Mouse (Mus musculus): Measurements from ENCODE around the gene Dnajc14. TPM values are rescaled to one million over a fixed set of nuclear protein-coding genes. Genes with fewer than 3 reads are reported as not detected.

Dnajc14 gene
- total and polyA plus RNA-seq, 3 experiments, result 25.3 to 33.7 (median 32.6) TPM

DNA sequence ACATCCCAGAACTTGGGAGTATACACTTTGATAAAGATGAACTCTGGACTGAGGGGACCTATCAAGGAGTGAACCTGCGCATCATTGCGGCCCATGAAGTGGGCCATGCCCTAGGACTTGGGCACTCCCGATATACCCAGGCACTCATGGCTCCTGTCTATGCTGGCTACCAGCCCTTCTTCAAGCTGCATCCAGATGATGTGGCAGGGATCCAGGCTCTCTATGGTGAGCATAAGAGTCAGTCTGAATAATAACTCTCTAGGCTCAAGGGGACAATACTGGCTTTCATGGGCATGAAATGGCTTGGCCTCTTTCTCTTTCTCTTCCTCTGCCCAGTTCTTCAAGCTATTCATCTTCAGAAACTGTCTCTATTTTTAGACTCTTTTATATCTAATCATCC is 8.3 kb upstream of the Dnajc14 start:
- H3K27ac ChIP-seq (ENCODE audit: insufficient read depth, low read depth), result no peak overlapping the region
- dilution Hi-C loops (cut with MboI; ENCODE audit: extremely low pct_ligation_motif_present, extremely low pct_unique_long_range_greater_than_20kb, low sequenced_read_pairs) (no loop called here), in situ Hi-C loops (cut with MboI; ENCODE audit: low pct_ligation_motif_present, low pct_unique_long_range_greater_than_20kb, low sequenced_read_pairs) (no loop called here)
- no peaks in the 10 kb centered on the region for H3K27me3 ChIP-seq (replicated peaks)
- peaks cover 0 to 10% of the 10 kb centered on the region in 2 experiments for H3K36me3 ChIP-seq (replicated peaks in 1 of 2; ENCODE audit: control insufficient read depth in 1 of 2, insufficient read depth in 1 of 2, low read length in 1 of 2)
- H3K9ac ChIP-seq (ENCODE audit: insufficient read depth, low read depth), result no peak overlapping the region
- peaks cover 8 to 31% of the 10 kb centered on the region in 2 experiments; a peak in 3 of 4 replicates for H3K4me1 ChIP-seq (ENCODE audit: control insufficient read depth in 1 of 2, insufficient read depth in 2 of 2)
- DNase-seq (ENCODE audit: extremely low read depth), result no peak
- no peak for TF ChIP-seq USF2 (conservative IDR thresholded peaks at IDR 0.05; ENCODE audit: low read depth, low read length)
- no peak for TF ChIP-seq SMC3 (IDR thresholded peaks at IDR 0.05; ENCODE audit: low read depth, low read length)
- TF ChIP-seq CHD1 (IDR thresholded peaks at IDR 0.05; ENCODE audit: low read depth, low read length), result no peak
- TF ChIP-seq PAX5 (IDR thresholded peaks at IDR 0.05; ENCODE audit: low read length), result no peak
- no peak for TF ChIP-seq MAX (IDR thresholded peaks at IDR 0.05; ENCODE audit: low read length)
- TF ChIP-seq ZMIZ1 (IDR thresholded peaks at IDR 0.05; ENCODE audit: low read depth, low read length), result no peak
- TF ChIP-seq ELF1 (IDR thresholded peaks at IDR 0.05; ENCODE audit: low read depth, low read length), result no peak
- TF ChIP-seq RAD21 (IDR thresholded peaks at IDR 0.05; ENCODE audit: low read depth, low read length), result no peak
- no peak for TF ChIP-seq RCOR1 (conservative IDR thresholded peaks at IDR 0.05; ENCODE audit: low read depth, low read length)
- no peak for TF ChIP-seq JUN (IDR thresholded peaks at IDR 0.05; ENCODE audit: insufficient read depth, low read depth, low read length)
- TF ChIP-seq SIN3A (IDR thresholded peaks at IDR 0.05; ENCODE audit: low read length), result no peak
- TF ChIP-seq MEF2A (IDR thresholded peaks at IDR 0.05; ENCODE audit: borderline replicate concordance, low read depth, low read length), result no peak
- no peak for TF ChIP-seq POLR2A (IDR thresholded peaks at IDR 0.05; ENCODE audit: low read depth, low read length)
- TF ChIP-seq TCF12 (IDR thresholded peaks at IDR 0.05; ENCODE audit: low read depth, low read length), result no peak
- no peak for TF ChIP-seq NRF1 (IDR thresholded peaks at IDR 0.05; ENCODE audit: low read depth, low read length)
- H3K79me2 ChIP-seq (replicated peaks; ENCODE audit: control insufficient read depth, extremely low read depth, insufficient read depth, poor library complexity, severe bottlenecking), result no peaks in the 10 kb centered on the region
- no peaks in the 10 kb centered on the region for H3K9me3 ChIP-seq (replicated peaks; ENCODE audit: low read length)
- no peak overlapping the region for H3K4me2 ChIP-seq (ENCODE audit: insufficient read depth, low read depth, poor library complexity, severe bottlenecking)
- no peak overlapping the region for H3K4me3 ChIP-seq (replicated peaks in 1 of 3; ENCODE audit: low read depth in 2 of 3, low read length in 2 of 3, poor library complexity in 1 of 3)

DNA sequence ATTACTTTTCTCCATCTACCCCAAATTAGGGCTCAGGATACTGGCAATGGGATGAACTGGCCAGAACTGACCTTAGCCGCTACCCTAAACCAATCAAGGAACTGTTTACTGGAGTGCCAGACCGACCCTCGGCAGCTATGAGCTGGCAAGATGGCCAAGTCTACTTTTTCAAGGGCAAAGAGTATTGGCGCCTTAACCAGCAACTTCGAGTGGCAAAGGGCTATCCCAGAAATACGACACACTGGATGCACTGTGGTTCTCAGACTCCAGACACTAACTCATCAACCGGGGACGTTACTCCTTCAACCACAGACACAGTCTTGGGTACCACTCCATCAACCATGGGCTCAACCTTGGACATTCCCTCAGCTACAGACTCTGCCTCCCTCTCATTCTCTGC is 5.2 kb upstream of the Dnajc14 start:
- dilution Hi-C loops (cut with MboI; ENCODE audit: extremely low pct_ligation_motif_present, extremely low pct_unique_long_range_greater_than_20kb, low sequenced_read_pairs) (no loop called here), in situ Hi-C loops (cut with MboI; ENCODE audit: low pct_ligation_motif_present, low pct_unique_long_range_greater_than_20kb, low sequenced_read_pairs) (no loop called here)
- no peaks in the 10 kb centered on the region for H3K9me3 ChIP-seq (replicated peaks; ENCODE audit: low read length)
- H3K36me3 ChIP-seq (replicated peaks in 1 of 2; ENCODE audit: control insufficient read depth in 1 of 2, insufficient read depth in 1 of 2, low read length in 1 of 2), result peaks cover 0 to 25% of the 10 kb centered on the region in 2 experiments
- TF ChIP-seq ZMIZ1 (IDR thresholded peaks at IDR 0.05; ENCODE audit: low read depth, low read length) (no peak), KAT2A (IDR thresholded peaks at IDR 0.05; ENCODE audit: insufficient replicate concordance, low read length) (no peak), TBP (conservative IDR thresholded peaks at IDR 0.05; ENCODE audit: low read depth, low read length) (no peak), CHD2 (IDR thresholded peaks at IDR 0.05; ENCODE audit: low read length) (no peak), SIN3A (IDR thresholded peaks at IDR 0.05; ENCODE audit: low read length) (no peak), MAFK (IDR thresholded peaks at IDR 0.05; ENCODE audit: insufficient replicate concordance, low read length) (no peak), GABPA (IDR thresholded peaks at IDR 0.05; ENCODE audit: insufficient replicate concordance, low read depth, low read length) (no peak), E2F4 (IDR thresholded peaks at IDR 0.05; ENCODE audit: insufficient replicate concordance, low read depth, low read length) (no peak), MEF2A (IDR thresholded peaks at IDR 0.05; ENCODE audit: borderline replicate concordance, low read depth, low read length) (no peak)
- no peak for DNase-seq (ENCODE audit: extremely low read depth)
- no peak overlapping the region for H3K9ac ChIP-seq (ENCODE audit: insufficient read depth, low read depth)
- peaks cover 8 to 30% of the 10 kb centered on the region in 2 experiments; a peak in 3 of 4 replicates for H3K4me1 ChIP-seq (ENCODE audit: control insufficient read depth in 1 of 2, insufficient read depth in 2 of 2)
- H3K4me2 ChIP-seq (ENCODE audit: insufficient read depth, low read depth, poor library complexity, severe bottlenecking), result no peak overlapping the region
- no peak overlapping the region for H3K4me3 ChIP-seq (replicated peaks in 1 of 3; ENCODE audit: low read depth in 2 of 3, low read length in 2 of 3, poor library complexity in 1 of 3)
- H3K27me3 ChIP-seq (replicated peaks), result no peaks in the 10 kb centered on the region
- H3K79me2 ChIP-seq (replicated peaks; ENCODE audit: control insufficient read depth, extremely low read depth, insufficient read depth, poor library complexity, severe bottlenecking), result no peaks in the 10 kb centered on the region
- no peak overlapping the region for H3K27ac ChIP-seq (ENCODE audit: insufficient read depth, low read depth)
